Mouse (Mus musculus) hindlimb bud, embryonic 11.5 days (tissue): ENCODE data around the gene Nup54.
A peak's percentile ranks its signal among the peaks of the same experiment; 100 is the strongest.

Source experiments
- DNase-seq: peaks from one replicate; pipeline ENCODE4 v3.0.0-alpha.2; 2012; ENCODE audit warnings: low read depth, low spot score; ENCODE audit errors: extremely low spot score

Nup54 gene

GRCm38 (mm10) chr5:92435025-92435584, at the start of gene Nup54:
TSS of gene Nup54 (minus strand) at chr5:92435219.
- DNase-seq = peak; percentile 89

GRCm38 (mm10) chr5:92472863-92473262, 37.8 kb upstream of the Nup54 start:
- DNase-seq = no peak

- no peak for DNase-seq
These were observed 36.5 kb upstream of the Nup54 start for GRCm38 (mm10) chr5:92471531-92471930.

DNA sequence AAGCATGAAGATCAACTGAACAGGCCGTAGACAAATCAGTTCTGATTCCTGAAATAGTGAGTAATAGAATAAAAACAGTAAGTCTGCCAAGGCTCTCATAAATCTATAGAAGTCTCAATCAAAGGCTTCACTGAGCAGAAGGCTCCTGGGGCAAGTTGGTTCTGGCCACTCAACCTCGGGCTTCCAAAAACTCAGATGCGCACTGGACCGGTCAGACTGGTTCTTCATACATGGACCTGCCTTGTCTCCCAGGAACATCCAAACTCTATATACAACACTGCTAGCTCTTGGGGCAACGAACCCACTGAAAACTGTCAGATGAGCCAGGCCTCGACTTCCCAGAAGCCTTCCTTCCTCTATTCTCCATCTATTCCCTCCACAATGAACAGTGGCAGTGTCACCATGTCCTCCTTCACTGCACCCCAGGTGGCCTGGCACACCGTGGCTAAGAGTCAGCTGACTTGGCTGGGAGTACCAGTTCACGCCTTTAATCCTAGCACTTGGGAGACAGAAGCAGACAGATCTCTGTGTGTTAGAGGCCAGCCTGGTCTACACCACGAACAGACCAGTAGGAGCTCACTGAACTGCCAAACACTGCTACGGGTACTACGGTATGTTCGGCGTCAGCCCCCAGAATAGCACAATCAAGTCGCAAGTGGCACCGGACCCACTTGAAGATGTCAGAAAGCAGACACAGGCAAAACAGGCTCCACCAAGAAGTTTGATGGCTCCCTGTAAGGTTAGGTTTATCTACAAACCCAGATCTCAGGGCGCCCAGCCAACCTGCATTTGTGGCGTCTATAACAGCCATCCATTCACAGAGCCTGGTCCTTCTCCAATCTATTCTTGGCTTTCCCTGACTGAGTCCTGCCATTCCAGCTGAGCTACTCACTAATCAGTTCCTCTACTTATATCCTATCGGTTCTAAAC, 34.4 kb upstream of the Nup54 start:
- no peak for DNase-seq

GRCm38 (mm10) chr5:92468234-92468633, 33.2 kb upstream of the Nup54 start:
- no peak for DNase-seq

- no peak for DNase-seq
These were observed 32.2 kb upstream of the Nup54 start for GRCm38 (mm10) chr5:92467102-92467766.

GRCm38 (mm10) chr5:92465511-92465910, 30.5 kb upstream of the Nup54 start:
- DNase-seq = no peak

DNA sequence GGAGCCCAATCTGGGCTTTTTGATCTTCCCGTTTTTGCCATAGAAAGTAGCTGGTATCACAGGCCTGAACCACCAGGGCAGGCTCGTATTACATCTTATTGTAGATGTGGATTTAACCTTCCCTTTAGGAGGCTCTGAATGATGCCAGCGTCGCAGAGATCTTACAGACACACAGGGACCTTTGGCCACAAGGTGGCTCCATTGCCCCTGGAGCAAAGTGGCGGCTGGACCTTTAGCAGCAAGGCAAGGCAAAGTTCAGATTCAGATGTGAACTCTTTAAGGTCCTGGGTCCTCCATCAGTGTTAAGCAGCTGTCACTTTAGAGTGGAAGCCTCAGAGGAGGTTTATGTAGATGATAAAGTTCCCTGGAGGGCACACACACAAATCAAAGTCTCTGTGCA, 26.3 kb upstream of the Nup54 start:
- DNase-seq = peak; percentile 12

DNA sequence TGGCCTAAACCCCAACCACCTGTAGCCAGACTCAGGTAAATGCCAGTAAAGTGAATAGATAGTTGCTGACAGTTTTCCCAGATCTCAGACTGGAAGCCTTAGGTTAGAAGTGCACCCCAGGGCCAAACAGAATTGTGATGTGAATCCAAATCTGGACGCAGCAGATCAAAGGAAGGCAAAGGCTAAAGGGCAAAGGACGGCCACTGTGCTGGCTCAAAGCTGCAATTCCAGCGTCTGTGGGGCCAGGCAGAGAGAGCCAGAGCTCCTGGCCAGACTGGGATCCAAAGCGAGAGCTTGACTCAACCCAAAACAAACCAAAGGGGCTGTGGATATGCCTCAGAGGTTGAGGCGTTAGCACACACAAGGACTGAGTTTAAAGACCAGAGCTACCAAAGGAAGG, 23.7 kb upstream of the Nup54 start:
- no peak for DNase-seq

GRCm38 (mm10) chr5:92457410-92457809, 22.4 kb upstream of the Nup54 start:
- DNase-seq = no peak

DNA sequence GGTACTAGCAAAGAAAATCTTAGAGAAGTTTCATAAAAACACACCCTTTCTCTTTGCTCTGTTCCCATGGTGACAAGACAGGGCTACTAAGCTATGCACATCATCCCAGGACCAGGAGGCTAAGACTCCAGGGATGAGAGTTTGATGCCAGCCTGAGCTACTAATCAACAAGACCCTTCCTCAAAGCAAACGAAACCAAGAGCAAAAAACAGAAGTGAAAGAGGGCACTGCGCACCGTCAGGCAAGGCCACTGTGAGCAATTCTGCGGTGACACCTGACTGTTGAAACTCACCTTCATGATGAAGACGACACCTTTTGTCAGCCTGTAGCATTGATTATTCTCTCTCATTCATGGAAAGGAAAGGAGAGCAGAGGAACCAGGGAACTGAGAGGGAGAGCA, 17.9 kb upstream of the Nup54 start:
- DNase-seq = no peak

- no peak for DNase-seq
These were observed 11.7 kb upstream of the Nup54 start for GRCm38 (mm10) chr5:92446736-92447135.

DNA sequence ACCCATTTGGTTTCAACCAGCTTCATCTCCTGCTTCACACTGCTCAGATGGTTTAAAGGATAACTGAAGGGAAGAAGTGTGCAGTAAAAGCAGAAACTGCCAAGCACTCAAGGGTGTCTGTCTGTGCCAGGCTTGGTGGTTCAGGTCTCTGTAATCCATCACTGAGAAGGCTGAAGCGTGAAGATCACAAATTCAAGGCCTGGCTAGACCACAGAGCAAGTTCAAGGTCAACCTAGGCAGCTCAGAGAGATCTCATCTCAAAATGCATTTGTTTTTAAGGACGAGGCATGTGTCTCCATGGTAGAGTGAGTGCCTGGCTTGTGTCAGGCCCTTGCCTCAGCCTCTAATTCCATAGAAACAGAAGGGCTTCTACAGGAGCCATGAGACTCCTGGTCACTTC, 10.0 kb upstream of the Nup54 start:
- DNase-seq = no peak

DNA sequence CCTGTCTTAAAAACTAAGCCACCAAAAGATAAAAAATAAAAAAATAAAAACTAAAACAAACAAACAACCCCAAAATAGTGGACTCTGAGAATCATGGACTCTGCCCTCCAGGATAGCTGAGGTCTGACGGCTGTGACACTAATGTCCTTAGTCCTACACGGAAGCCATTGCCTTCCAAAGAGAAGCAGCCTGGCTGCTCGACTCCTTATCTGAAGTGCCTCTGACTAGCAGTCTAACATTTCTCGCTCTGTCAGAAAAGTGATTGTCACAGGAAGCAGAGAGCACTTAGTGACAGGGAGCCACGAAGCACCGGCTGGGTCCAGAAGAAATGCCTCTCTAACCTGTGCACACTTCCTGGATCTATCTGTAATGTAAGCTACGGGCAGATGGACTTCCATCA, 7.9 kb upstream of the Nup54 start:
- DNase-seq = no peak

- no peak for DNase-seq
These were observed 6.5 kb upstream of the Nup54 start for GRCm38 (mm10) chr5:92441494-92441893.

DNA sequence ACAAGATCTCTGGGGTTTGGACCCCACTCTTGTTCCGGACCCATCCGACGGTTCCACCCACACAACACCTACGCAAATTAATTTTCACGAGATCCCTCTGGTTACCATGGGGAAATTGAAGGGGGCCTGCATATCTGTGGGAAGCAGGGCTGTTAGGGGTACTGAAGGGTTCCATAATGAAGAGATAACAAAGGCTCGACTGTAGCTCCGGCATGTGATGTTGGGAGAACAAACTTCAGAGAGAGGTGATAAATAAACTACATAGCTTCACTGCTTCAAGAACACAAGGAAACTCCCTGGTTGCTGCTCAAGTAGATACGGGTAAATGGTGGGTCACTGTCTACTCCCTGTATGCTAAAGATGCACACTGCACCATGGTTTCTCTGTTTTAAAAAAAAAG, 3.5 kb upstream of the Nup54 start:
- no peak for DNase-seq

DNA sequence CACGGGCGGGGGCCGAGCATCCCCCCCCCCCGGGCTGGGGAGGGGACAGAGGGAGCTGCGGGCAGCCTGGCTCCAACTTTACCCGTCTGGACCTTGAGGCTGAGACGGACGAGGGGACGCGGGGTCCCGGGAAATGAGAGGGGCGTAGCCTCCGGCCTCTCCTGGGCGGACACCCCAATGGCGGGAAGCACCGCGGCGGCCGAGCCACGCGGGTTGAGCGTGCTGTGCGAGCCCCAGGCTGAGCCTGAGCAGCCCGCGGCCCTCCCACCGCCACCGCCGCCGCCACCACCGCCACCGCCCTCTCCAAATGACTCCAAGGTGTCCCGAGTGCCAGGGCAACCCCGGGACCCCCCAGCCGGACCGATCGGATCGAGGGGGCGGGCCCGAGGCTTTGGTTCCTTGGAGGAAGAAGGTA, 441 bp downstream of the Nup54 start:
- DNase-seq = no peak

DNA sequence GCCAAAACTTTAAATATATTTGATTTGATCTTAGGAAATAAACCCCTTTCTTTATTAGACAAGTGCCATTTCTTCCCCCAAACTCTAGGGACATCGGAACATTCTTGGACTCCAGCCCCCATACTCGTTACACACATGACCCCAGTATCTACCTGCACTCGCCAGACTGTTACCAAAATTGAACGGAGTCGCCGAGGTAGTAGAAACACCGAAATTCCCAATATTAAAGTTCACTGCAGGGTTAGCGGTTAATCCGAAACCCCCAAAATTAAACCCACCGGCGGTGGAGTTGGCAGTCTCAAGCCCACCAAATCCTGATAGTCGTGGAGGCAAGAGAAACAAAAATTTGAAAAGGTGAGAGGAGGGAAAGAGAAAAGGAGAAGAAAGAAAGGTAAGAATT, 949 bp downstream of the Nup54 start:
- DNase-seq = no peak

GRCm38 (mm10) chr5:92431611-92432010, 3.4 kb downstream of the Nup54 start:
- DNase-seq = no peak

- no peak for DNase-seq
These were observed 4.3 kb downstream of the Nup54 start for GRCm38 (mm10) chr5:92430723-92431122.

DNA sequence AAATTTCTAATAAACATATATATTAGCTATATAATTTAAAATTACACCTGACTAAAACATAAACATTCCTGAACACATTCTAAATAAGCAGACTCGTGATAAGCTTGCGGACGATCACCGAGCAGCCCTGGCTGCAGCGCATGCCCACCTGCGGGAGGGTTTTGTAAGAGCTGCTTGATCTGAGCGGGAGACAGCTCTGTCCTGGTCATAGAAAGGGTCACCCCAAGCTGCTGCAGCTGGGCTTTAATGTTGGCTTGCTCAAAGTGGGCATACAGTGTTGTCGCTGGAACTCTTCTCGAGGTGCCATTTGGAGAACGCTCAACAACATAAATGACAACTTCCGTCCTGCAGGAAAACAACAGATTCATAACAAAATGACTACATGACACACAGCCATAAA, 10.9 kb downstream of the Nup54 start:
- no peak for DNase-seq

GRCm38 (mm10) chr5:92413982-92414375, 21.0 kb downstream of the Nup54 start:
- no peak for DNase-seq
